In the genomic region with DNA sequence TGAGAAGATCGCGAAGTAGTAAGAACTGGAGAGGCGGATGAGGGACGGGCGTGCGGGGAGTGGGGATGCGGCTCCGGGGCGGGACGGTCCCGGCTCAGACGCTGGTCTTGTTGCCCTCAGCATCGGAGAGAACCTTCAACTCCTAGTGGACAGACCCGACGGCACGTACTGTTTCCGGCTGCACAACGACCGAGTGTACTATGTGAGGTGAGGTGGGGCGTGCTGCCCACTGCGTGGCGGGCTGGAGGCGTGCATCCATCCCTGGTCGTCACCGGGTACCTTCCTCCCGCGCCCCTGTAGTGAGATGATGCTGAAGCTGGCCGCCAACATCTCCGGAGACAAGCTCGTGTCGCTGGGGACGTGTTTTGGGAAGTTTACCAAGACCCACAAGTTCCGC, we compare ENCODE assay signal across 8 mouse cellular contexts. TPM values are rescaled to one million over a fixed set of nuclear protein-coding genes. Genes with fewer than 3 reads are reported as not detected.
DNase-seq lines count a peak whose midpoint lies in the region; ATAC-seq and TF ChIP-seq lines count a peak whose summit lies in the region.

No protein-coding gene starts in this region.

- WGBS in limb, embryonic 10.5 days, result under 1% methylated on average over 33 of the region's 33 CpGs
- WGBS in olfactory bulb, adult 2 months, result under 1% methylated on average over 33 of the region's 33 CpGs

- H3K27me3 ChIP-seq in testis, adult 2 months (ENCODE audit: control insufficient read depth, insufficient read depth, low read length), result no peaks in the 10 kb centered on the region
- H3K27me3 ChIP-seq in limb, embryonic 10.5 days (ENCODE audit: low read depth, poor library complexity, severe bottlenecking), result no peaks in the 10 kb centered on the region

- TF ChIP-seq CTCF in testis, adult 2 months (IDR thresholded peaks at IDR 0.05; ENCODE audit: control insufficient read depth, insufficient read depth, insufficient replicate concordance, low read depth, low read length), result no peak
- TF ChIP-seq CTCF in olfactory bulb, adult 2 months (IDR thresholded peaks at IDR 0.05; ENCODE audit: insufficient read depth, low read depth, low read length), result no peak

- peaks cover 10% of the 10 kb centered on the region for H3K4me1 ChIP-seq in testis, adult 2 months (ENCODE audit: control insufficient read depth, insufficient read depth, low read length)
- peaks cover 16% of the 10 kb centered on the region for H3K4me1 ChIP-seq in limb, embryonic 10.5 days
- H3K4me1 ChIP-seq in olfactory bulb, adult 2 months (ENCODE audit: control insufficient read depth, insufficient read depth, low read length), result peaks cover 6% of the 10 kb centered on the region; the same call in 1 of the 2 replicates

- no peaks in the 10 kb centered on the region for H3K9me3 ChIP-seq in limb, embryonic 10.5 days (replicated peaks)

- ATAC-seq in frontal cortex, adult (ENCODE audit: low TSS enrichment), result peak; percentile 27

- TF ChIP-seq POLR2A in testis, adult 2 months (IDR thresholded peaks at IDR 0.05; ENCODE audit: control insufficient read depth, low read depth, low read length), result no peak
- no peak for TF ChIP-seq POLR2A in olfactory bulb, adult 2 months (IDR thresholded peaks at IDR 0.05; ENCODE audit: insufficient read depth, low read depth, low read length)

- peak overlapping the region; percentile 76 for H3K27ac ChIP-seq in testis, adult 2 months (ENCODE audit: control insufficient read depth, insufficient read depth, low read depth, low read length)
- H3K27ac ChIP-seq in limb, embryonic 10.5 days, result peak overlapping the region; percentile 89
- H3K27ac ChIP-seq in olfactory bulb, adult 2 months (ENCODE audit: insufficient read depth, low read depth, low read length), result no peak overlapping the region

- no peak for DNase-seq in frontal cortex, postnatal 14 days (ENCODE audit: low spot score in 2 of 2)
- no peak for DNase-seq in testis, postnatal 14 days (ENCODE audit: low spot score)
- DNase-seq in limb, embryonic 10.5 days (ENCODE audit: low spot score), result no peak
- DNase-seq in spleen, adult 18-20 months, result no peak
- DNase-seq in retina, embryonic 14.5 days (ENCODE audit: low spot score), result no peak

- H3K36me3 ChIP-seq in testis, adult 2 months (ENCODE audit: control insufficient read depth, insufficient read depth, low read length), result no peaks in the 10 kb centered on the region; the same call in 1 of the 2 replicates
- H3K36me3 ChIP-seq in limb, embryonic 10.5 days, result peaks cover 66% of the 10 kb centered on the region

- H3K4me3 ChIP-seq in testis, adult 2 months (ENCODE audit: control insufficient read depth, low read depth, low read length), result peak overlapping the region; percentile 88
- H3K4me3 ChIP-seq in limb, embryonic 10.5 days, result peak overlapping the region; percentile 82
- peak overlapping the region; percentile 64 for H3K4me3 ChIP-seq in olfactory bulb, adult 2 months (ENCODE audit: insufficient read depth, low read depth, low read length)

RNA-seq across cellular contexts. Expression of gene Nip7, which starts 0.3 kb away (rescaled TPM):
- polyA plus RNA-seq in testis, adult 2 months (2012; rRNA removed), result 32.1 and 37.3 TPM in 2 replicates
- 122 and 143 TPM in 2 replicates for polyA plus RNA-seq in limb, embryonic 10.5 days (2016; fragmentation: Nextera tagmentation; extraction: Ambion mirVana)
- not detected in 2 replicates for polyA plus RNA-seq in olfactory bulb, adult 2 months (2012; ENCODE audit: insufficient read depth, insufficient read length, low replicate concordance, missing spikeins)

RNA-seq across cellular contexts. Expression of gene Cog8, which starts 0.5 kb away (rescaled TPM):
- polyA plus RNA-seq in testis, adult 2 months (2012; rRNA removed), result 78.6 and 87.1 TPM in 2 replicates
- 41.8 and 46.1 TPM in 2 replicates for polyA plus RNA-seq in limb, embryonic 10.5 days (2016; fragmentation: Nextera tagmentation; extraction: Ambion mirVana)
- polyA plus RNA-seq in olfactory bulb, adult 2 months (2012; ENCODE audit: insufficient read depth, insufficient read length, low replicate concordance, missing spikeins), result not detected in 2 replicates

RNA-seq across cellular contexts. Expression of gene Tmed6, which starts 8.5 kb away (rescaled TPM):
- 92.7 and 108 TPM in 2 replicates for polyA plus RNA-seq in testis, adult 2 months (2012; rRNA removed)
- 0.34 TPM in 1 of 2 replicates, not detected in the other for polyA plus RNA-seq in limb, embryonic 10.5 days (2016; fragmentation: Nextera tagmentation; extraction: Ambion mirVana)
- not detected in 2 replicates for polyA plus RNA-seq in olfactory bulb, adult 2 months (2012; ENCODE audit: insufficient read depth, insufficient read length, low replicate concordance, missing spikeins)

RNA-seq across cellular contexts. Expression of gene Pdf, which starts 8.6 kb away (rescaled TPM):
- polyA plus RNA-seq in testis, adult 2 months (2012; rRNA removed), result 1.7 and 1.8 TPM in 2 replicates
- polyA plus RNA-seq in limb, embryonic 10.5 days (2016; fragmentation: Nextera tagmentation; extraction: Ambion mirVana), result 61.1 and 64.5 TPM in 2 replicates
- not detected in 2 replicates for polyA plus RNA-seq in olfactory bulb, adult 2 months (2012; ENCODE audit: insufficient read depth, insufficient read length, low replicate concordance, missing spikeins)

RNA-seq across cellular contexts. Expression of gene Vps4a, which starts 25.9 kb away (rescaled TPM):
- polyA plus RNA-seq in testis, adult 2 months (2012; rRNA removed), result 97.0 and 104 TPM in 2 replicates
- polyA plus RNA-seq in limb, embryonic 10.5 days (2016; fragmentation: Nextera tagmentation; extraction: Ambion mirVana), result 56.4 and 67.5 TPM in 2 replicates
- polyA plus RNA-seq in olfactory bulb, adult 2 months (2012; ENCODE audit: insufficient read depth, insufficient read length, low replicate concordance, missing spikeins), result not detected in 2 replicates

Comparison
In these comparisons a context has a peak if more than half of its experiments do, and no peak if none do; other contexts are left out.
1. RNA of gene Nip7, which starts 0.3 kb away (polyA plus RNA-seq): 122 to 143 TPM in limb, embryonic 10.5 days and 32.1 to 37.3 TPM in testis, adult 2 months; not detected in olfactory bulb, adult 2 months; every median in the first group is over 10 times any median in the second.
2. RNA of gene Cog8, which starts 0.5 kb away (polyA plus RNA-seq): 78.6 to 87.1 TPM in testis, adult 2 months and 41.8 to 46.1 TPM in limb, embryonic 10.5 days; not detected in olfactory bulb, adult 2 months; every median in the first group is over 10 times any median in the second.
3. RNA of gene Tmed6, which starts 8.5 kb away (polyA plus RNA-seq): 92.7 to 108 TPM in testis, adult 2 months; 0.34 TPM in limb, embryonic 10.5 days and not detected in olfactory bulb, adult 2 months; every median in the first group is over 10 times any median in the second.
4. Peak in every context shown above with its lines, with median percentiles within 50 percentile points of each other: H3K4me3 ChIP-seq.